Mouse (Mus musculus) intestine, embryonic 14.5 days (tissue): Measurements from ENCODE around the gene Csrp1. TPM values are rescaled to one million over a fixed set of nuclear protein-coding genes. Genes with fewer than 3 reads are reported as not detected.

Source experiments
- ATAC-seq: fragments of 200-750 bp; cut with Nextera tagmentation; replicated peaks from 2 replicates; pipeline ENCODE4 v1.8.0; 2017; ENCODE audit warnings: low read depth, moderate number of reproducible peaks, moderate TSS enrichment, moderate library complexity; ENCODE audit not compliant: low FRiP score, low TSS enrichment
- DNase-seq: peaks from one replicate; pipeline ENCODE4 v3.0.0-alpha.2; 2018; ENCODE audit warnings: low spot score
- H3K27ac ChIP-seq: fragments of 300-500 bp; sonication (generic); 2 replicates; pipeline ENCODE4 v1.5.1; 2014; ENCODE audit warnings: low read depth, mild to moderate bottlenecking, control low read depth
- H3K27me3 ChIP-seq: fragments of 300-500 bp; sonication (generic); replicated peaks from 2 replicates; pipeline ENCODE4 v1.6.1; 2014; ENCODE audit warnings: low read length, control low read depth; ENCODE audit not compliant: control insufficient read depth, insufficient read depth
- H3K36me3 ChIP-seq: fragments of 300-500 bp; sonication (generic); 2 replicates; pipeline ENCODE4 v1.6.1; 2014; ENCODE audit warnings: low read length, control low read depth; ENCODE audit not compliant: control insufficient read depth, insufficient read depth
- H3K4me1 ChIP-seq: fragments of 300-500 bp; sonication (generic); replicated peaks from 2 replicates; pipeline ENCODE4 v1.6.1; 2014; ENCODE audit warnings: low read length, control low read depth, mixed read lengths; ENCODE audit not compliant: control insufficient read depth, insufficient read depth
- H3K4me2 ChIP-seq: fragments of 300-500 bp; sonication (generic); 2 replicates; pipeline ENCODE4 v1.6.1; 2014; ENCODE audit warnings: low read length
- H3K4me3 ChIP-seq: fragments of 300-500 bp; sonication (generic); 2 replicates; pipeline ENCODE4 v1.5.1; 2014; ENCODE audit warnings: low read depth, low read length, control low read depth, mixed read lengths
- H3K9ac ChIP-seq: fragments of 300-500 bp; sonication (generic); 2 replicates; pipeline ENCODE4 v1.6.1; 2014; ENCODE audit warnings: mild to moderate bottlenecking, low read length
- H3K9me3 ChIP-seq: fragments of 300-500 bp; sonication (generic); 2 replicates; pipeline ENCODE4 v1.6.1; 2016; ENCODE audit warnings: low read length, control low read depth; ENCODE audit not compliant: control insufficient read depth
- WGBS: fragments of 180-500 bp; shearing (Covaris S2); extraction: QIAGEN DNeasy Blood & Tissue Kit; methylation state at CpG from one replicate; pipeline ENCODE4 v1.1.7; 2014; 5-methylcytosine and 5-hydroxymethylcytosine counted together
- polyA plus RNA-seq: library from polyadenylated mRNA; unstranded; fragments of >200 nt; fragmentation: Nextera tagmentation; extraction: Ambion mirVana; gene quantifications from 2 replicates; pipeline ENCODE4 v1.2.1, GENCODE M21; 2014

Gene Csrp1
- polyA plus RNA-seq, 1 experiment from 2014 or later = 242 TPM

DNA sequence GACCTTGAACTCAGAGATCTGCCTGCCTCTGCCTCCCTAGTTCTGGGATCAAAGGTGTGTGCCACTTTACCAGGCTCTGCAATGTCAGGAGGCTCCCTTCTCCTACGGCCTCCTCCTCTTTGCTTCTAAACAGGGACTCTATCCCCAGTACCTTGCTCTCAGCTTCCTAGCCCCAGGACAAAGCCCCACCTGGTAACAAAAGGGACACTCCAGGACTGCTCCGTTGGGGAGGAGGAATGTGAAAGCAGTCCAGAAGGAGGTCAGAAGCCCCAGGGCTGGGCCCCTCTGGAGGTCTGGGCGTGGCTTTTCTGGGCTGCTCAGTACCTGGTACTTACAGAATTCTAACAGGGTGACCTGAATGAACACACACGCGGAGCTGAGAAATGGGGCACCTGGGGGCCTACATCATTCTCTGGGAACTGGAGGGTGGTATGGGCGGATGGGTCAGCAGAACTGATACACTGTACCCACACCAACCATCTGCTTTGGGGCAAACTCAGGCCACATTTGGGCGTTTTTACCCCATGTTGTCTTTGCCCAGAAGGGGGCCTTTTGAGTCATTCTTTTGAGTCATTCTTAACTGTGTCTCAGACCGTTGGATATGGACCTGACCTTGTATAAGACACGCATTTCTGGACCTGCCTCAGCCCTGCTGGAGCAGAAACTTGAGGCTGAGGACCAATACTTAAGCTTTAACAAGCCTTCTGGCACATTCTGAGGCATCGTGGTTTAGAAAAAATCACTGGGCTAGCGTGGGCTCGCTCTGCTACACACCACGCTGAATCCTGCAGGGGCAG lies 72.5 kb downstream of the Csrp1 start:
- no peaks in the 10 kb centered on the region for H3K27me3 ChIP-seq
- no peak overlapping the region for H3K4me2 ChIP-seq
- ATAC-seq (no peak), DNase-seq (no peak)
- peaks cover 17% of the 10 kb centered on the region for H3K4me1 ChIP-seq
- WGBS = 75% methylated on average over 13 of the region's 13 CpGs
- no peak overlapping the region for H3K9ac ChIP-seq
- no peaks in the 10 kb centered on the region for H3K9me3 ChIP-seq
- no peak overlapping the region for H3K27ac ChIP-seq
- no peak overlapping the region for H3K4me3 ChIP-seq
- no peaks in the 10 kb centered on the region for H3K36me3 ChIP-seq

DNA sequence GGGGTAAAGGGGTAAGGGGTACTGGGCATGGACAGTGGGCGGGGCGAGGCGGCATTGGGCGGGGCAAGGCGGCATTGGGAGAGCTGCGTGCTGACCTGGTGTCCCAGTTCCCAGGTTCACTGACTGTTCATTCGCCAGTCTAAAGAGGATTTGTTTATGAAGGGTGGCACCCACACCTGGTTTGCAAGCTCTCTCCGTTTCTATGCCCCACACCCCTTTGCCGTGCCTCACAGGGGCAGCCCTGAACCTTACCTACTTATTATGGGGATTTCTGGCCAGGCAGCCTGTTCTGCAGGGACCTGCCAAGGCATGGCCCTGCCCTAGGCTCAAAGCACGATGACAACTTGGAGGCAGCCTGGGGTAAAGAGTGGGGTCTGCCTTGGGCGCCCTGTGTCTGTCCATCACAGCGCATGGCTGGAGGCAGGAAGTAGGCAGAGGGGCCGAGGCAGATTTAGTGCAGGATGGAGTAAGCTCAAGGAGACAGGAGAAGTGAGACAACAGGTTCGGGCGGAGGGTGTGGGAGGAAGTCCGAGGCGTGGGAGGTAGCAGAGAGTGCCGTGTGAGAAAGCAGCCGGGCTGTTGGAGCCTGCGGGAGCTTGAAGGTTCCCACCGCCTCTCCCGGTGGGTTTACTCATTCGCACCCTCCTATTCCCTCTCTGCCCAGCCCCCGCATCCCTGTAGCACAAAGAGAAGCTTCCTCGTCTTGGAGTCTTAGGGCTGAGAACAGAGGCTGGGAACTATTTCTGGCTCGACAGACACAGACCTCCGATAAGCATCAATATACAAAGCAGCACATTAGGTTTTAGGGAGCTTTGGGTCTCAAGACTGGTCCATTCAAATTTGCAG lies 73.7 kb downstream of the Csrp1 start:
- 10% methylated on average over 27 of the region's 27 CpGs for WGBS
- Histone ChIP-seq H3K4me2 (peak overlapping the region; percentile 53), H3K4me3 (peak overlapping the region; percentile 9), H3K27ac (peak overlapping the region; percentile 85), H3K4me1 (peaks cover 17% of the 10 kb centered on the region), H3K9me3 (no peaks in the 10 kb centered on the region), H3K9ac (peak overlapping the region; percentile 46), H3K36me3 (no peaks in the 10 kb centered on the region), H3K27me3 (no peaks in the 10 kb centered on the region)
- DNase-seq (peak; percentile 77), ATAC-seq (peak; percentile 42)

DNA sequence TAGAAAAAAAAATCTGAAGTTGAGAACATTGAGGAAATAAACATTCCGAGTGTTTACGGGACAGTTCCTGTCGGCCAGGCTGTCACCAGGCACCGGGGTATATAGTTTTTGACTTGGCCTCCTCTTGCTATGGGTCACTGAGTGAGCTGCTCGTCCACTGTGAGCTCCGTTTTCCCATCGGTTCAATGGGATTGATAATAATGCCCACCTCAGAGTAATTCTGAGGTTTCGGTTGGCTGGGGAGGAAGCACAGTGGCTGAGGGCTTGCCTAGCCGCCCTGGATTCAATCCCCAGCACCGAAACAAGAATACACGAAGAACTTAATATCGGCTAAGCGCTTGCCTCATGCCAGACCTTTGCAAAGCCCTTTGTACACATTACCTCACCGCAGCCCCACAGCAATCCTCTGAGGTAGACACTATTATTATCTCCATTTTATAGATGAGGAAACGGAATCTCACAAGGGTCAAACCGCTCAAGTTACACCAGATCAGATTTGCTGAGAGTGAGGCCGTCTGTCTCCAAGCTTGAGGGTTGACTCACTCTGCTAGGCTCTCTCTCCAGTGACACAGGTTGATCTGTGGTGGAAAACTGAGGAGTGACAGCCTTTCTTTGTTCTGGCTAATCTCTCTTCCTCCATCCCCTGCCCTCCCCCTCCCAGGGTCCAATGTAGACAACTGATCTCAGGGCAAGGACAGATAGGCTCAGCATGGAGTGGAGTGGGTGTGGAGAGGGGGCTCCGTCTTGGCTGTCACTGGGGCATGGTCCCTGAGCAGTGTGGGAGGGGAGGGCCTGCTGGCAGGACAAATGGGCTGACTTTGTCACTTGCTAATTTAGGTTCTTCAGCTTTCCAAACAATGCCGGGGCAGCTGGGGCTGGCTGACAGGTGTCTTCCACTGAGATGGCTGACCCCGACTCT lies 74.6 kb downstream of the Csrp1 start:
- H3K36me3 ChIP-seq = no peaks in the 10 kb centered on the region
- DNase-seq (peak; percentile 69), ATAC-seq (peak; percentile 71)
- 26% methylated on average over 20 of the region's 20 CpGs for WGBS
- peaks cover 22% of the 10 kb centered on the region for H3K4me1 ChIP-seq
- peak overlapping the region; percentile 85 for H3K27ac ChIP-seq
- H3K4me2 ChIP-seq = peak overlapping the region; percentile 53
- H3K4me3 ChIP-seq = peak overlapping the region; percentile 9
- H3K9me3 ChIP-seq = no peaks in the 10 kb centered on the region
- peak overlapping the region; percentile 46 for H3K9ac ChIP-seq
- no peaks in the 10 kb centered on the region for H3K27me3 ChIP-seq

DNA sequence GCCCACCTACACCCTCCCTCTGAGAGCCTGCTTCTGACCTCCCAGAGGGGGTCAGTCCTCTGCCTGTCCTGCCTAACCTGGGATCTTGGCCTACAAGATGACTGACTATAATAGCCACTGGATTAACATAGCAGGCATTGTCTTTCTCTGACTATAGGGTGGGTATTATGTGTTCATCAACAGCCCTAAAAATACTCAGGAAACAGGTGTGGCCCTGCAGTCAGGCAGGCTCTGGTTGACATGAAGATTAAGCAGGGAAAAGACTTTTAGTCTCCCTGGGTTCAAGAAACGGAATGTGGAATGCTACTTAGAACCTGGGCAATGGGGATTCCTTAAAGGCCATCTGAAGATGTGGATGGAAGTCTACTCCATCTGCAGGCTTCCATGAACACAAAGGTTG lies 78.6 kb downstream of the Csrp1 start:
- DNase-seq = no peak
- no peak for ATAC-seq
- peaks cover 40% of the 10 kb centered on the region for H3K4me1 ChIP-seq
- WGBS = 74% methylated on average over 1 of the region's 1 CpGs
- H3K4me3 ChIP-seq = no peak overlapping the region
- no peak overlapping the region for H3K4me2 ChIP-seq
- no peak overlapping the region for H3K27ac ChIP-seq
- no peak overlapping the region for H3K9ac ChIP-seq
- no peaks in the 10 kb centered on the region for H3K9me3 ChIP-seq
- no peaks in the 10 kb centered on the region for H3K36me3 ChIP-seq
- H3K27me3 ChIP-seq = no peaks in the 10 kb centered on the region

DNA sequence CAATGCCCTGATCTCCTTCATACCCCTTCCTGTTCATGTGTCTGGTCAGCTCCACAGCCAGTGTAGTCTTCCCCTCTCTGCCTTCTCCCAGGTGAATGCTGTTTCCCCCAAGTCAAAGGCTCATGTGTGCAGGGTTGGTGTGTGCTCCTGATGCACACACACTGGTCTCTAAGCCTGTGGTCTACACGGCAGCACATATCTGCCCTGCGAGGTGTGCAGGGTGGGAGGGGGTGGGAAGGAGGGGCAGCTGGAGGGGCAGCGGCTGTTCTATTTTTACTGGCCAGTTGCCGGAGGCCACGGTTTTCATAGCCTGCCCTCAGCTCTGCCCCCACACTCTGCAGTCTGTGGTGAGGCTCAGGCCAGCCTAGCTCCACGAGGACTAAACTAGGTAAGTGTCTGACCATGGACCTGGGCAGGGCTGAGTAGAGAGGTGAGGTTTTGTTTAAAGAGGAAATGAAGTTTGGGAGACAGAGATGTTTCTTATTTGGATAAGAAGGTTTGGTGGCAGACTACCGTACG lies 79.3 kb downstream of the Csrp1 start:
- H3K4me3 ChIP-seq = no peak overlapping the region
- peaks cover 33% of the 10 kb centered on the region for H3K4me1 ChIP-seq
- no peak overlapping the region for H3K9ac ChIP-seq
- DNase-seq (no peak), ATAC-seq (no peak)
- no peaks in the 10 kb centered on the region for H3K36me3 ChIP-seq
- no peak overlapping the region for H3K4me2 ChIP-seq
- WGBS = 40% methylated on average over 8 of the region's 8 CpGs
- no peak overlapping the region for H3K27ac ChIP-seq
- no peaks in the 10 kb centered on the region for H3K9me3 ChIP-seq
- no peaks in the 10 kb centered on the region for H3K27me3 ChIP-seq

DNA sequence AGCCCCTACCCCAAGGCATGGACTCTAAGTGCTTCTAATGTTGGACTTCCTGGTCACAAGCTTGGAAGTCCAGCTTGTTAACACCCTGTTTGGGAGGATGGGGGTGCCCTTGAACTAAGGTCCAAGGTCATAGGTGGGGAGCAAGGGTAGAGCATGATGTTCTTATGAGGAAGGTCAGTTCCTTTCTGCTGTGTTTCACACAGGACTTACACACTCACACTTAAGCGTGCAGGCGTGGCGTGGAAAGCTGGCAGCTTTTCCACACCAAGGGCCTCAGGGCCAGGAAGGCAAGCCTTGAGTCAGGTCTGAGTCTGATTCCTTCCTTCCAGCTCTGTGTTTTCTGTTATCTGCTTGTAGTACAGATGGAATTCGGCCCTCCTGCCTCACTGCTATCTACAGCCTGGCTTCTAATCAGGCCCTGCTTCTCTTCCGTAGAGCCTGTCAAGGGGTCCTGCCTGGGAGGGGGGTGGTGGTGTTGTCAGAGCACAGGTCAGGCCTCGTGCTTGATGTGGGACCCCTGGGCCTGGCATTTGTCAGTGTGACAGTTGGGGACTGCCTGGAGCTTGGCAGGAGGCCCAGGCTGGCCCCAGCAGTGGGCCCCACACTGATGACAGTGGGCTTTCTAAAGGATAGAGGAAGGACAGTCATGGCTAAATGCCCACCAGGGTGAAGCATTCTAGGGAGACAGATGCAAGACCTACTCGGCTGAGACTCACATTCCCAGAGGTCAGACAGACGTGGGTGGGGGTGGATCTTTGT lies 80.5 kb downstream of the Csrp1 start:
- H3K9me3 ChIP-seq = no peaks in the 10 kb centered on the region
- no peak overlapping the region for H3K4me3 ChIP-seq
- WGBS = 26% methylated on average over 8 of the region's 8 CpGs
- H3K4me1 ChIP-seq = peaks cover 26% of the 10 kb centered on the region
- H3K27ac ChIP-seq = peak overlapping the region; percentile 69
- no peaks in the 10 kb centered on the region for H3K27me3 ChIP-seq
- no peak overlapping the region; the same call in 1 of the 2 replicates for H3K4me2 ChIP-seq
- H3K9ac ChIP-seq = no peak overlapping the region
- DNase-seq (peak; percentile 68), ATAC-seq (peak; percentile 71)
- no peaks in the 10 kb centered on the region for H3K36me3 ChIP-seq
